Mouse (Mus musculus): ENCODE measurements around the gene Esrp2.

Gene Esrp2

GRCm38 (mm10) chr8:106147868-106148565, 11.2 kb upstream of the Esrp2 start:
- DNase-seq (ENCODE audit: low spot score), result no peak

GRCm38 (mm10) chr8:106146014-106146413, 9.2 kb upstream of the Esrp2 start:
- no peak for DNase-seq (ENCODE audit: low spot score)

DNA sequence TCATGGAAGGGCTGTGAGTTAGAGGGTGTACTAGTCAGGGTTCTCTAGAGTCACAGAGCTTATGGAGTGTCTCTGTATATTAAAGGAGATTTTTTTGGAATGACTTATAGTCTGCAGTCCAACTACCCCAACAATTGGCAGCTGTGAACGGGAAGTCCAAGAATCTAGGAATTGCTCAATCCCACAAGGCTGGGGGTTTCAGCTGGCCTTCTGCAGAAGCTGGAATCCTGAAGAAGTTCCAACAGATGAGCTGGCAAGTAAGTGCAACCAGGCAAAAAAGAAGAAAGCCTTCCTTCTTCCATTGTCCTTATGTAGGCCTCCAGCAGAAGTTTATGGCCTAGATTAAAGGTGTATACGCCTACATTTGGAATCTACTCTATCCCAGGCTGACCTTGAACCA, 8.6 kb upstream of the Esrp2 start:
- no peak for DNase-seq (ENCODE audit: low spot score)

DNA sequence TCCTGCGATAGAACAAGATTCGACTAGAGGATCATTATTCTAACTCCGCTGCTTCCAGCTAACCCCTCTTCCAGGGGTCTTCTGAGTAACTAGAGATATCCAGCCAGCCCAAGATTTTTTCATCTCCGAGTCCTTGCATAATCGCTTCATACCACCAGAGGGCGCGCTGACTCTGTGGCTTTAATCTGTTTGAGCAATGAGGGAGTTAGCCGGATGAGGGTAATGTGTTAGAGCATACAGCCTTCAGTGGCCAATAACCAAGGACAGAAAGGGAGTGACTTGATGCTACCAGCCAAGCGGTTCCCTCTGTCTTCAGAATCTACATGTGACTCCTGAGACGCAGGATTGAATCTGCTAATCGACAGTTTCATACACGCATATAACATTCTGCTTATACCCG, 4.0 kb upstream of the Esrp2 start:
- DNase-seq (ENCODE audit: low spot score), result no peak

DNA sequence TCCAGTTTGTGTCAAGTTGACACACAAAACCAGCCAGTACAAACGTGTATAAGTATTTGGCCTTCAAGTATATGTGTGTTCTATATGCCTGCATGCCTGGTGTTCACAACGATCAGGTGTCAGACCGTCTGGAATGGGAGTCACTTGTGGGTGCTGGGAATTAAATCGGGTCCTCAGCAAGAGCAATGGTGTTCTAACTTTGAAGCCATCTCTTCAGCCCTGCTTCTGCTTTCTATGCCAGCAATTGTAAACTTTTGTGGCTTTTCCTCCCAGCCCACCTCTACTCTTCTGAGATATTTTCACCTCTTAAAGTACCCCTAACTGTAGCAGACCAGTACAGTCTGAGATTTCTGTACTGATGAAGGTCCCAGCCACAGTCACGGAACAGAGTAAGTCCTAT, 3.4 kb upstream of the Esrp2 start:
- DNase-seq (ENCODE audit: low spot score), result no peak

DNA sequence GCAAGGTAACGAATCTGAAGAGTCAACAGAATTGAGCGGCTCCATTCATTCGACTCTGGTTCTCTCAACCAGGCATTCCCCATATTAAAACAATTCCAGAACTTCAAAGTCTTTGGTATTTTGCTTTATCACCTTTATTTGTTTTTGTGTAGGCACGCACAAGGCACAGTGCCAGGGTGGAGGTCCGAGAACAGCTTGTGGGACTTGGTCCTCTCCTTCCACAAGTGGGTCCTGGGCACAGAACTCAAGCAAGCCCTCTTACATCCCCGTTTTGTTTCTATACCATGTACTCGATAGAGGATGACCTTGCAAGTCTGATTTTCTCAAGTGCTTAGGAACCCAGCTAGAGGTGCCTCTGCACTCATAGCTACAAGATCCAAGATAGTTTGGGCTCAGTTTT, 1.8 kb upstream of the Esrp2 start:
- no peak for DNase-seq (ENCODE audit: low spot score)

- no peak for DNase-seq (ENCODE audit: low spot score)
Observed at GRCm38 (mm10) chr8:106137906-106138477, 1.2 kb upstream of the Esrp2 start.

DNA sequence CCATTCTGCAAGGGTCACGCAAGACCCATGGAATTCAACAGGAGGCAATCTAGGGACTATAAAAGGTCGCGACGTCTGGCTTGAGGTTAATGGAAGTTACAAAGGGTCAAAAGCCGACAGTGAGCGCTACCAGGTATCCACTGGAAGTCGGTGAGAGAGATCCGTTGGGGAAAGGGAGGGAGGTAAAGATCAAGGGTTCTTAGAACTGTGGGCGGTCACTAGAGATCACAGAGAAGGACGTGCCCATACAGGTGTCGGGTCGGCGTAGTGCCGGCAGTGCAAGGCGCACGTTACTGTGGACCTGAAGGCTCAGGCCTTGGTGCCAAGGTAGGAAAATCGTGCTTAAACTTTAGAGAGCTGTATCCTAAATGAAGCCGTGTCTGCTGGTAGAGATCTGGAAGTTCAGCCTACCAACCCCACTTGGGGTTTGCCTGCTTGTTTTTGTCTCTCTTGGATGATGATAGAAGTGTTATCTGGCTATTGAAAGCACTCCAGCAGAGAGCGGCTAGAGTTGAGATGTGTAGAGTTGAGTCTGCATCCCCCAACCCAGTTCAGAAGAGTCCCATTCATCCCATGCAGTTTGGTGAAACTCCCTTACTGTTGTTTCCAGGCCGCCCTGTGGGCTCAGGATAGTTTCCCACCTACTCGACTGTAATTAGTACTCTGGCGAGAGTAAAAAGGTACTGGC, 588 bp upstream of the Esrp2 start:
- no peak for DNase-seq (ENCODE audit: low spot score)

DNA sequence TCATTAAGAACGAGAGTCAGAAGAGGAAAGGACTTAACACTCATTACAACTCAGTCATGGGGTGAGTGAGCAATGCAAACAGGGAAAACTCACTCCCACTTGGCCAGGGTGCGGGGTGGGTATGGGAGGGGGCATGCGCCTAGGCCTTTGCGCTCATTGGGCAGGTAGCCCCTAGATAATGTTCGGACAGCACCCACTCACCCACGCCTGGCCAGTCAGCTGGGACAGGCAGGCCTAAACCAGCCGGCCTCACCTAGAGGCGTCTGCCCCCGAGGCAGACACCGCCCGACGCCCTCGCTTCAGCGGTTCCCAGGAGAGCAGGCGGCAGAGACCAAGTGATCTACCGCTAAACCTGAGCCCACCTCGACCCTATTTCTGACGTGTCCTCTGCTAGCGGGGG, 1.1 kb downstream of the Esrp2 start:
- DNase-seq (ENCODE audit: low spot score), result no peak

- DNase-seq (ENCODE audit: low spot score), result peak; percentile 47
Observed at GRCm38 (mm10) chr8:106134751-106135571, 1.8 kb downstream of the Esrp2 start.

GRCm38 (mm10) chr8:106133946-106134345, 2.8 kb downstream of the Esrp2 start:
- no peak for DNase-seq (ENCODE audit: low spot score)

- DNase-seq (ENCODE audit: low spot score), result no peak
Observed at GRCm38 (mm10) chr8:106133526-106133925, 3.2 kb downstream of the Esrp2 start.

- no peak for DNase-seq (ENCODE audit: low spot score)
Observed at GRCm38 (mm10) chr8:106132356-106132755, 4.4 kb downstream of the Esrp2 start.

DNA sequence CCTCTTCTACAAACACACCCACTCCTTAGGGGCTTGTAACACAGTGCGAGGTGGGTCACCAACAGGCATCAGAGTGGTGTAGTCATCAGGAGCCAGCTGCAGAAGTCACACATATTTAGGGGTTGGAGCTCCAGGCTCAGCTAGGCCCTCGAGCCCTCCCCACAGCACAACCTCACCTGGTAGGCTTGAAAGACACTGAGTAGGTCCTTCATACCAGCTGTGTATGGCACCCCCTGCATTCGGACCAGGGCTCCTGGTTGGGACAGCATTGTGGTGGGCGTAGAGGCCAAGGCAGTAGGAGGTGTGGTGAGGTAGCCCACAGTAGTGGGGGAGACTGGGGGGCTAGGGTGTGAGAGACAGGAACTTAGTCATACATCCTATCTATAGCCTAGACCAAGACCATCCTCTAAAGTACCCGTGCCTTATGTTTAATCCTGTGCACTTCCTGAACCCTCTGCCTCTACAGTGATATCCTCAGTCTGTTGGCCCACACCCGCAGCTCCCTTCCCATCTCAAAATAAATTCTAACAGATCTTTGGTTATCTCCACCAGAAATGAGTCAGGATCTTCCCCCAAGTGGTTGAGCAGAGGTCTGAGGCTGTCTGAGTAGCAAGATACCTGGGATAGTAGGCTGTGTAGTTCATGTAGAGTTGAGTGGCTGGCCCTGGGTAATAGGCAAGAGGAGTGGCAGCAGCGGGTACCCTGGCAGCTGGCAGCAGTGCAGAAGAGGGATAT, 5.1 kb downstream of the Esrp2 start:
- no peak for DNase-seq (ENCODE audit: low spot score)

DNA sequence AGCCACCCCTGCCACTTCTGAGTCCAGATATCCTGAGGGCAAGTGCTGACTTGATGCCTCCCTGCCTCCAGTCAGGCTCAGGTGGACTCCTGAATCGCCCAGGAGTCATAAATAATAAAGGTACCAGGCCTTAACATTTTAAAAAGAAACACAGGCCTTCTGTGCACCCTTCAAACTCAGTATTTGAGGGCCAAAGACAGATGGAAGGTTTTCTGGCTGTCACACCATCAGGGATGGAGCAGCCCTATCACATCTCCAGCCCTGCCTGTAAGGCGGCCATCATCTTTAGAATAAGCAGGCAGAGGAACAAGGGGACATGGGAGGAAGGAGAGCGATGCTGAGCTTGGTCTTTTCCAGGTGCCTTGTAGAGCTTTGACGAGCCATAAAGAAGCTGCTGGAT, 5.8 kb downstream of the Esrp2 start:
- no peak for DNase-seq (ENCODE audit: low spot score)

DNA sequence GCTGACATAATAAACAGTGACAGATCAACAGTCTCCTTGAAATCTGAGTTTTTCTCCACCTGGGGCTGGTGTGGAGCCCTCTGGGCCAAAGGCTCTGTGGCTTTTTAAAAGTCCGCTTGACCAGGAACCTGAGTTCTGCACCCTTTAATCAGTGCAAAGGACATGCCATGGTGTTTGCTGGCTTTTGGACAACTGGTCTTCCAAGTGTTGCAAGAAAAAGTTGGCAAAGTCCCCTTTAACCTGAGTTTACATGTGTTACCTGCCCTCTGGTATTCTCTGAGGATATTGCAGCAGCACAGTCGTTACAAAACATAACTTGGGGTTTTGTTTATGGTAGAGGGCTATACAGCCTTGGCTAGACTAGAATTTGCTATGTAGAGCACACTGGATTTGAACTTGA, 6.3 kb downstream of the Esrp2 start:
- DNase-seq (ENCODE audit: low spot score), result no peak

- no peak for DNase-seq (ENCODE audit: low spot score)
Observed at GRCm38 (mm10) chr8:106129997-106130396, 6.8 kb downstream of the Esrp2 start.

GRCm38 (mm10) chr8:106129232-106129930, 7.4 kb downstream of the Esrp2 start:
- no peak for DNase-seq (ENCODE audit: low spot score)

GRCm38 (mm10) chr8:106127882-106128410, 8.8 kb downstream of the Esrp2 start:
- peak; percentile 58 for DNase-seq (ENCODE audit: low spot score)

- no peak for DNase-seq (ENCODE audit: low spot score)
Observed at GRCm38 (mm10) chr8:106127054-106127453, 9.7 kb downstream of the Esrp2 start.

DNA sequence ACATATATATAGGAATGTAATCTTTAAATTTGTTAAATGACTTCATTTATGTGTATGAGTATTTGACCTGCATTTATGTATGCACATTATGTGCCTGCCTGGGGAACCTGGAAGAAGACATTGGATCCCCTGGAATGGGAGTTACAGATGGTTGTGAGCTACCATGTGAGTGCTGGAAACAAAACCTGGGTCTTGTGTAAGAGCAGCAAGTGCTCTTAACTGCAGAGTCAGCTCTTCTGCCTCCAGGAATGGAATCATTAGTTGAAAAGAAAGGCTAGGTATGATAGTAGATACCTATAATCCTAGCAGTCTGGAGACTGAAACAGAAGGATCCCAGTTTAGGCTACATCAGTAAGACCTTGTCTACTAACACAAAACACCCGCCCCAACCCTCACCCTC, 10.7 kb downstream of the Esrp2 start:
- no peak for DNase-seq (ENCODE audit: low spot score)
